Mouse (Mus musculus) cerebellum, adult 2 months (tissue): ENCODE measurements around the gene Mrap. TPM values are rescaled to one million over a fixed set of nuclear protein-coding genes. Genes with fewer than 3 reads are reported as not detected.

Experiments
- DNase-seq, 2 experiments: peaks; one replicate each; pipeline ENCODE4 v3.0.0; 2021
- H3K27ac ChIP-seq: fragments of 200-500 bp; 2 replicates; pipeline ENCODE4 v1.5.1; 2012; ENCODE audit warnings: low read length, control low read depth, inconsistent platforms; ENCODE audit not compliant: insufficient read depth
- H3K27me3 ChIP-seq: fragments of 200-500 bp; 2 replicates; pipeline ENCODE4 v1.6.1; 2012; ENCODE audit warnings: inconsistent platforms, mild to moderate bottlenecking, low read length, moderate library complexity; ENCODE audit not compliant: control insufficient read depth, insufficient read depth
- H3K4me1 ChIP-seq: fragments of 200-500 bp; 2 replicates; pipeline ENCODE4 v1.6.1; 2011; ENCODE audit warnings: low read length; ENCODE audit not compliant: control insufficient read depth, insufficient read depth
- H3K4me3 ChIP-seq: fragments of 200-500 bp; replicated peaks from 2 replicates; pipeline ENCODE3; 2011; ENCODE audit warnings: mild to moderate bottlenecking, low read depth, low read length, control low read depth; ENCODE audit not compliant: insufficient read depth
- CTCF ChIP-seq: fragments of 200-500 bp; IDR thresholded peaks from 2 replicates; pipeline ENCODE4 v1.5.1; 2011; ENCODE audit warnings: low read depth, mild to moderate bottlenecking, control low read depth, low read length, moderate library complexity, borderline replicate concordance; ENCODE audit not compliant: insufficient read depth
- POLR2A ChIP-seq: fragments of 200-500 bp; IDR thresholded peaks from 2 replicates; pipeline ENCODE4 v1.6.1; 2011; ENCODE audit warnings: low read length, control low read depth, borderline replicate concordance; ENCODE audit not compliant: insufficient read depth
- WGBS: fragments of 180-500 bp; shearing (Covaris S2); methylation state at CpG from one replicate; pipeline ENCODE4 v1.1.7; 2018; 5-methylcytosine and 5-hydroxymethylcytosine counted together
- polyA plus RNA-seq: library from polyadenylated mRNA; depleted of rRNA; stranded (reverse); fragments of >200 nt; gene quantifications from 2 replicates; pipeline ENCODE4 v1.2.3, GENCODE M21; 2012

Mrap gene
- polyA plus RNA-seq, 1 experiment: 0.13 TPM

DNA sequence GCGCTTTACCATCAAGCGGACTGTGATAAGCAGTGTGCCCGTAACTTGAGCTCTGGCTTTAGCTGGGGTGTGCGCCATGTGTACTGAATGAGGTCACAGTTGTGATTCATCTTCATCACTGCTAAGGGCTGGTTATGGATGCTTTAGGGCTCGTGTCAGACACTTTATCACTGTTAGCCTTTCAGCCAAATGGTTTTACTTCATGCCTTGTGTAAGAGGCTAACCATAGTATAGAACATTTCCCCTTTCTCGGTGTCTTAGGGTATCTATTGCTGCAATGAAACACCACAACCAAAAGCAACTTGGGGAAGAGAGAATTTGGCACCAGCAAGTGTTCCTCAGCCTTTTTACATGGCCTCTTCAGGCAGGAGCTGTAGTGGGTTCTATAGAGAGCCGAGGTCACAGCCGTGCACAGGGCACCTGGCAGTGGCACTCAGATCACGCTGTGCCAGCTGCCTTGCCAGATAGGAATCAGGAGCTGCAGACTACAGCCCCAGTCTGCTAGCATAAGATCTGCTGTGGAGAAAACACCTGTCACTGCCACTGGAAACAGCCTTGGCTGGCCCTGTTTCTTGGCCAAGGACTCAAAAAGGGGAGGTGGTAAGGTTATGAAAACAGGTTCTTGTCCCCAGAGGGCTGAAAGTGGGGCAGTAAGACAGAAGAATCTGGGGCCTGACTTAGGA lies 27.3 kb downstream of the Mrap start:
- WGBS: 69% methylated on average over 9 of the region's 9 CpGs

GRCm38 (mm10) chr16:90766919-90767454 lies 29.0 kb downstream of the Mrap start:
- 95% methylated on average over 15 of the region's 15 CpGs for whole genome bisulfite sequencing
- H3K27me3 ChIP-seq: no peaks in the 10 kb centered on the region
- TF ChIP-seq POLR2A (no peak), CTCF (no peak)
- H3K27ac ChIP-seq: no peak overlapping the region
- DNase-seq: no peak
- H3K4me3 ChIP-seq: no peak overlapping the region
- H3K4me1 ChIP-seq: no peaks in the 10 kb centered on the region

More for the DNA sequence above, 27.3 kb downstream of the Mrap start:
- no peak overlapping the region for H3K4me3 ChIP-seq
- DNase-seq: no peak
- TF ChIP-seq CTCF (no peak), POLR2A (no peak)
- H3K27me3 ChIP-seq: no peaks in the 10 kb centered on the region
- H3K27ac ChIP-seq: no peak overlapping the region
- no peaks in the 10 kb centered on the region for H3K4me1 ChIP-seq

DNA sequence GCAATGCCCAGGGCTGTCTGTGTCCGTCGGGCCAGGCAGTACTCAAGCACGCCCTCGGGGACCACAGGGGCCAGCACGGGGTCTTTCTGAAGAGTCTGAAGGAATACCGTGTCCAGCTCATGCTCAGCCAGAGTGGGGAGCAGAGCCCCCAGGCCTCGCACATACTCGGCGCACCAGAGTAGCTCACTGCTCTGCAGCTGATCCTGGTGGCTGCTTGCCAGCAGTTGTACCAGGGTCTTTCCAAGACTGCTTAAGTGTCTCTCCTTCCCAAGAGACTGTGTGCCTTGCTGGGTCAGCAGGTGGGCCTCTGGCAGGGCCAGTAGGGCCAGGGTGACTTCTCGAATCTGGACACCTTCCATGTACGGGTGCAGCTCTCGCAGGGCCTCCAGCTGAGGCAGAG lies 36.2 kb downstream of the Mrap start:
- Histone ChIP-seq H3K27me3 (no peaks in the 10 kb centered on the region), H3K4me3 (no peak overlapping the region), H3K27ac (no peak overlapping the region), H3K4me1 (no peaks in the 10 kb centered on the region; the same call in 1 of the 2 replicates)
- DNase-seq: no peak
- 57% methylated on average over 12 of the region's 12 CpGs for WGBS
- TF ChIP-seq CTCF (no peak), POLR2A (no peak)

DNA sequence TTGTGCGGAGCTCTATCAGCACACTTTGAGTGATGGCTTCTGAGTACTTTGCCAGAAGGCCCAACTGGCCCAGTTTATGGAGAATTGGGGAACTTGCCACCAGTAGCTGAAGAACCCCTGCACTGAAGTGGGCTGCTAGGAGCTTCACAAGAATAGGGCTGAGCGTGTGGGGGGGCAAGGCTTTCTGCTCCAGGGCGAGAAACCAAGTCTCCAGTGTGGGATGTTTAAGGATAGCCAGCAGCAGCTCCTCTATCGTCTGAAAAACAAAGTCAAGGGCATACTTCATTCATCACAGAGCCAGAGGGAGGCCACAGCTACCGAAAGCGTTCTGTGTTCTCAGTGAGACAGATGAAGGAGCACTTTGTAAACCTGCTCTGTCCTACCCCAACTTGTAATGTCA lies 36.6 kb downstream of the Mrap start:
- 82% methylated on average over 6 of the region's 6 CpGs for WGBS
- no peaks in the 10 kb centered on the region; the same call in 1 of the 2 replicates for H3K4me1 ChIP-seq
- H3K27ac ChIP-seq: no peak overlapping the region
- H3K4me3 ChIP-seq: no peak overlapping the region
- no peaks in the 10 kb centered on the region for H3K27me3 ChIP-seq
- DNase-seq: no peak
- TF ChIP-seq CTCF (no peak), POLR2A (no peak)

DNA sequence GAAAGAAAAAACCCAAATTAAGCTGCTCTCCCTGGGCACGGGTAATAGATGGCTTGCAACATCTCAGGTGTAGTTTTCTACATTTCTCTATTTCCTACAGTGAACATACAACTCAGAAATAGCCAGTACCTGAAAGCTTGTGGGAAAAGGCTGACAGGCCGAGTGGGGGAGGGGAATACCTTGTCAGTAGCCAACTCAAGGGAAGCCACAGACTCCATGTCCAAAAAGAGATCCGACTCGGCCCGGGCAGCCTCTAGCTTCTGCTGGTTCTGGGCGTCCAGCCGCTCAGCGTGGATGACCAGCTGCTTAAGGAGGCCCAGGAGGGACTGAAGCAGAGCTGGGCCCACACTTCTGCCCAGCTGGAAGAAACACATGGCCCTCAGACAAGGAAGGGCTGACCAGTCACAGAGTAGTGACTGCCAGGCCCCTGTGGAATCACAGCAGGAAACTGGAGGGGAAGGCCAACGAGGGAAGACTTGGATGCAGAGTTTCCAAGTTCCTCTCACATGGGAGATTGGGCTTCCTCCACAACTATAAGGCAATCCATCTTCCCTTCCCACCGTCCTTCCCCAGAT lies 38.0 kb downstream of the Mrap start:
- no peak overlapping the region for H3K4me3 ChIP-seq
- H3K4me1 ChIP-seq: no peaks in the 10 kb centered on the region; the same call in 1 of the 2 replicates
- WGBS: 25% methylated on average over 10 of the region's 10 CpGs
- H3K27ac ChIP-seq: no peak overlapping the region
- peak in 1 of 2 experiments; percentile 4 for DNase-seq
- TF ChIP-seq CTCF (no peak), POLR2A (no peak)
- H3K27me3 ChIP-seq: no peaks in the 10 kb centered on the region

DNA sequence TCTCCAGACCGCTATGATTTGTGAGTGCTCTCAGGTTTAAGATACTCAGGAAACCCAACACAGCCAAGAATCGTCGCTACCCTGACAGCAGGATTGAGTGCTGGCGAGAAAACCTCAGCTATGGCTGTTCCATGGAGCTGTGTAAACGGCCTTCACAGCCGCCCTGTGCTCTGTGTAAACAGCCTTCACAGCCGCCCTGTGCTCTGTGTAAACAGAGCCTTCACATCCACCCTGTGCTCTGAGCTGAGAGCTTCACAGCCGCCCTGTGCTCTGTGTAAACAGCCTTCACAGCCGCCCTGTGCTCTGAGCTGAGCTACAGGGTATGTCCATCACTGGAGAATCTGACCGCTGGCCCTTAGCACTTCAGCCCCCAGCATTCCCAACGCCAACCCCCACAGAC lies 41.8 kb downstream of the Mrap start:
- no peak overlapping the region for H3K4me3 ChIP-seq
- no peak overlapping the region for H3K27ac ChIP-seq
- no peak for DNase-seq
- WGBS: 76% methylated on average over 11 of the region's 11 CpGs
- no peaks in the 10 kb centered on the region; the same call in 1 of the 2 replicates for H3K4me1 ChIP-seq
- H3K27me3 ChIP-seq: no peaks in the 10 kb centered on the region
- TF ChIP-seq POLR2A (no peak), CTCF (no peak)

GRCm38 (mm10) chr16:90783302-90783701 lies 45.3 kb downstream of the Mrap start:
- DNase-seq: no peak
- Histone ChIP-seq H3K27ac (no peak overlapping the region), H3K4me1 (no peaks in the 10 kb centered on the region), H3K27me3 (no peaks in the 10 kb centered on the region; the same call in 1 of the 2 replicates), H3K4me3 (no peak overlapping the region)
- TF ChIP-seq POLR2A: no peak
- no peak for TF ChIP-seq CTCF
- WGBS: 90% methylated on average over 11 of the region's 11 CpGs

DNA sequence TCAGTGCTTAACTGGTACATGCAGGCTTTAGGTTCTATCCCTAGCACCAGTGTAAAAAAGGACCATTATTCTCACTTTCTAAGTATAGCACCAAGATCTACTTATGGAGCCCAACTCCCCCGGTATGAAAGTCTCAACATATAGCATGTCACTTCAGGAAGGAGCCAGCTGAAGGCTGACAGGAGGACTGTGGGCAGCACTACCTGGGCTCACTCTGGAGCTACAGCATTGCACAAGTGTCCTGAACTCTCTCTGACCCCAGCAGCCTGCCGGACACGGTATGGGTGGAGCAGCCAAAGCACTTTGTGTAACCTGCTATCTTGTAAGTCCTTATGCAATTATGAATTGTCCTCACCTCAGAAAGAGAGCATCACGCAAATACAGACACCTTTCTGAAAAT lies 47.2 kb downstream of the Mrap start:
- no peak for DNase-seq
- H3K27ac ChIP-seq: no peak overlapping the region
- H3K27me3 ChIP-seq: no peaks in the 10 kb centered on the region; the same call in 1 of the 2 replicates
- TF ChIP-seq CTCF (no peak), POLR2A (no peak)
- 92% methylated on average over 4 of the region's 4 CpGs for WGBS
- no peaks in the 10 kb centered on the region for H3K4me1 ChIP-seq
- no peak overlapping the region for H3K4me3 ChIP-seq
